Mouse (Mus musculus): Measurements from ENCODE around the gene Akap5. TPM values are rescaled to one million over a fixed set of nuclear protein-coding genes. Genes with fewer than 3 reads are reported as not detected.
A peak's percentile ranks its signal among the peaks of the same experiment; 100 is the strongest.

The Akap5 gene
- polyA plus RNA-seq, 1 experiment from 2014 or later, result 2.0 TPM

GRCm38 (mm10) chr12:76288494-76288893, 36.2 kb upstream of the Akap5 start:
- ATAC-seq (replicated peaks; ENCODE audit: insufficient number of reproducible peaks, low FRiP score, low TSS enrichment, low read depth), result no peak
- Histone ChIP-seq H3K4me3 (ENCODE audit: low read depth, low read length) (no peak overlapping the region), H3K9me3 (replicated peaks; ENCODE audit: control insufficient read depth, low read length) (no peaks in the 10 kb centered on the region), H3K36me3 (replicated peaks; ENCODE audit: control insufficient read depth, insufficient read depth, low read depth, low read length) (no peaks in the 10 kb centered on the region; the same call in 1 of the 2 replicates), H3K4me1 (ENCODE audit: control insufficient read depth, insufficient read depth, low read length) (no peaks in the 10 kb centered on the region), H3K27ac (replicated peaks; ENCODE audit: low read depth, low read length) (no peak overlapping the region), H3K4me2 (ENCODE audit: low read depth, low read length) (no peak overlapping the region), H3K9ac (replicated peaks; ENCODE audit: low read length) (no peak overlapping the region), H3K27me3 (ENCODE audit: control insufficient read depth, insufficient read depth, low read length) (no peaks in the 10 kb centered on the region)
- no peak for DNase-seq (ENCODE audit: low spot score)
- WGBS, result 89% methylated on average over 5 of the region's 5 CpGs

- H3K36me3 ChIP-seq (replicated peaks; ENCODE audit: control insufficient read depth, insufficient read depth, low read depth, low read length), result no peaks in the 10 kb centered on the region; the same call in 1 of the 2 replicates
- H3K27ac ChIP-seq (replicated peaks; ENCODE audit: low read depth, low read length), result no peak overlapping the region
Measured at GRCm38 (mm10) chr12:76289428-76289827, 35.3 kb upstream of the Akap5 start.

GRCm38 (mm10) chr12:76290271-76290670, 34.4 kb upstream of the Akap5 start:
- Histone ChIP-seq H3K9ac (replicated peaks; ENCODE audit: low read length) (no peak overlapping the region), H3K4me1 (ENCODE audit: control insufficient read depth, insufficient read depth, low read length) (no peaks in the 10 kb centered on the region), H3K4me2 (ENCODE audit: low read depth, low read length) (no peak overlapping the region), H3K27ac (replicated peaks; ENCODE audit: low read depth, low read length) (no peak overlapping the region), H3K4me3 (ENCODE audit: low read depth, low read length) (no peak overlapping the region), H3K27me3 (ENCODE audit: control insufficient read depth, insufficient read depth, low read length) (no peaks in the 10 kb centered on the region), H3K9me3 (replicated peaks; ENCODE audit: control insufficient read depth, low read length) (no peaks in the 10 kb centered on the region), H3K36me3 (replicated peaks; ENCODE audit: control insufficient read depth, insufficient read depth, low read depth, low read length) (no peaks in the 10 kb centered on the region; the same call in 1 of the 2 replicates)
- no peak for ATAC-seq (replicated peaks; ENCODE audit: insufficient number of reproducible peaks, low FRiP score, low TSS enrichment, low read depth)
- 91% methylated on average over 2 of the region's 2 CpGs for WGBS
- peak; percentile 14 for DNase-seq (ENCODE audit: low spot score)

More at GRCm38 (mm10) chr12:76289428-76289827, 35.3 kb upstream of the Akap5 start:
- DNase-seq (ENCODE audit: low spot score), result no peak
- Histone ChIP-seq H3K4me3 (ENCODE audit: low read depth, low read length) (no peak overlapping the region), H3K27me3 (ENCODE audit: control insufficient read depth, insufficient read depth, low read length) (no peaks in the 10 kb centered on the region), H3K9ac (replicated peaks; ENCODE audit: low read length) (no peak overlapping the region), H3K4me2 (ENCODE audit: low read depth, low read length) (no peak overlapping the region), H3K4me1 (ENCODE audit: control insufficient read depth, insufficient read depth, low read length) (no peaks in the 10 kb centered on the region), H3K9me3 (replicated peaks; ENCODE audit: control insufficient read depth, low read length) (no peaks in the 10 kb centered on the region)
- 94% methylated on average over 12 of the region's 12 CpGs for WGBS
- no peak for ATAC-seq (replicated peaks; ENCODE audit: insufficient number of reproducible peaks, low FRiP score, low TSS enrichment, low read depth)

GRCm38 (mm10) chr12:76293192-76293591, 31.5 kb upstream of the Akap5 start:
- no peak overlapping the region for H3K4me2 ChIP-seq (ENCODE audit: low read depth, low read length)
- H3K27me3 ChIP-seq (ENCODE audit: control insufficient read depth, insufficient read depth, low read length), result no peaks in the 10 kb centered on the region
- no peak for ATAC-seq (replicated peaks; ENCODE audit: insufficient number of reproducible peaks, low FRiP score, low TSS enrichment, low read depth)
- H3K36me3 ChIP-seq (replicated peaks; ENCODE audit: control insufficient read depth, insufficient read depth, low read depth, low read length), result no peaks in the 10 kb centered on the region; the same call in 1 of the 2 replicates
- H3K27ac ChIP-seq (replicated peaks; ENCODE audit: low read depth, low read length), result no peak overlapping the region
- H3K4me3 ChIP-seq (ENCODE audit: low read depth, low read length), result no peak overlapping the region
- peak; percentile 64 for DNase-seq (ENCODE audit: low spot score)
- H3K4me1 ChIP-seq (ENCODE audit: control insufficient read depth, insufficient read depth, low read length), result no peaks in the 10 kb centered on the region
- H3K9ac ChIP-seq (replicated peaks; ENCODE audit: low read length), result no peak overlapping the region
- no peaks in the 10 kb centered on the region for H3K9me3 ChIP-seq (replicated peaks; ENCODE audit: control insufficient read depth, low read length)
- 65% methylated on average over 7 of the region's 7 CpGs for WGBS

- DNase-seq (ENCODE audit: low spot score) (no peak), ATAC-seq (replicated peaks; ENCODE audit: insufficient number of reproducible peaks, low FRiP score, low TSS enrichment, low read depth) (no peak)
- Histone ChIP-seq H3K36me3 (replicated peaks; ENCODE audit: control insufficient read depth, insufficient read depth, low read depth, low read length) (no peaks in the 10 kb centered on the region; the same call in 1 of the 2 replicates), H3K9ac (replicated peaks; ENCODE audit: low read length) (no peak overlapping the region), H3K9me3 (replicated peaks; ENCODE audit: control insufficient read depth, low read length) (no peaks in the 10 kb centered on the region), H3K4me3 (ENCODE audit: low read depth, low read length) (no peak overlapping the region), H3K27ac (replicated peaks; ENCODE audit: low read depth, low read length) (no peak overlapping the region), H3K4me2 (ENCODE audit: low read depth, low read length) (no peak overlapping the region), H3K4me1 (ENCODE audit: control insufficient read depth, insufficient read depth, low read length) (no peaks in the 10 kb centered on the region), H3K27me3 (ENCODE audit: control insufficient read depth, insufficient read depth, low read length) (no peaks in the 10 kb centered on the region)
- 86% methylated on average over 5 of the region's 5 CpGs for WGBS
Measured at GRCm38 (mm10) chr12:76297830-76298229, 26.9 kb upstream of the Akap5 start.

- Histone ChIP-seq H3K4me2 (ENCODE audit: low read depth, low read length) (no peak overlapping the region), H3K27ac (replicated peaks; ENCODE audit: low read depth, low read length) (no peak overlapping the region), H3K36me3 (replicated peaks; ENCODE audit: control insufficient read depth, insufficient read depth, low read depth, low read length) (no peaks in the 10 kb centered on the region; the same call in none of the 2 replicates), H3K4me3 (ENCODE audit: low read depth, low read length) (no peak overlapping the region), H3K9ac (replicated peaks; ENCODE audit: low read length) (no peak overlapping the region), H3K9me3 (replicated peaks; ENCODE audit: control insufficient read depth, low read length) (no peaks in the 10 kb centered on the region), H3K27me3 (ENCODE audit: control insufficient read depth, insufficient read depth, low read length) (no peaks in the 10 kb centered on the region), H3K4me1 (ENCODE audit: control insufficient read depth, insufficient read depth, low read length) (no peaks in the 10 kb centered on the region)
- WGBS, result 94% methylated on average over 9 of the region's 9 CpGs
- ATAC-seq (replicated peaks; ENCODE audit: insufficient number of reproducible peaks, low FRiP score, low TSS enrichment, low read depth) (no peak), DNase-seq (ENCODE audit: low spot score) (no peak)
Measured at GRCm38 (mm10) chr12:76299361-76299906, 25.3 kb upstream of the Akap5 start.

GRCm38 (mm10) chr12:76300367-76300766, 24.3 kb upstream of the Akap5 start:
- no peaks in the 10 kb centered on the region for H3K9me3 ChIP-seq (replicated peaks; ENCODE audit: control insufficient read depth, low read length)
- H3K4me3 ChIP-seq (ENCODE audit: low read depth, low read length), result no peak overlapping the region
- H3K36me3 ChIP-seq (replicated peaks; ENCODE audit: control insufficient read depth, insufficient read depth, low read depth, low read length), result no peaks in the 10 kb centered on the region; the same call in none of the 2 replicates
- H3K4me1 ChIP-seq (ENCODE audit: control insufficient read depth, insufficient read depth, low read length), result no peaks in the 10 kb centered on the region
- no peak for ATAC-seq (replicated peaks; ENCODE audit: insufficient number of reproducible peaks, low FRiP score, low TSS enrichment, low read depth)
- H3K27ac ChIP-seq (replicated peaks; ENCODE audit: low read depth, low read length), result no peak overlapping the region
- no peak overlapping the region for H3K9ac ChIP-seq (replicated peaks; ENCODE audit: low read length)
- WGBS, result 92% methylated on average over 10 of the region's 10 CpGs
- no peak overlapping the region for H3K4me2 ChIP-seq (ENCODE audit: low read depth, low read length)
- no peak for DNase-seq (ENCODE audit: low spot score)
- no peaks in the 10 kb centered on the region for H3K27me3 ChIP-seq (ENCODE audit: control insufficient read depth, insufficient read depth, low read length)

GRCm38 (mm10) chr12:76303474-76303873, 21.2 kb upstream of the Akap5 start:
- H3K4me1 ChIP-seq (ENCODE audit: control insufficient read depth, insufficient read depth, low read length), result no peaks in the 10 kb centered on the region
- H3K36me3 ChIP-seq (replicated peaks; ENCODE audit: control insufficient read depth, insufficient read depth, low read depth, low read length), result no peaks in the 10 kb centered on the region; the same call in none of the 2 replicates

More at GRCm38 (mm10) chr12:76303474-76303873, 21.2 kb upstream of the Akap5 start:
- ATAC-seq (replicated peaks; ENCODE audit: insufficient number of reproducible peaks, low FRiP score, low TSS enrichment, low read depth), result no peak
- no peak for DNase-seq (ENCODE audit: low spot score)
- Histone ChIP-seq H3K27ac (replicated peaks; ENCODE audit: low read depth, low read length) (no peak overlapping the region), H3K4me3 (ENCODE audit: low read depth, low read length) (no peak overlapping the region), H3K9ac (replicated peaks; ENCODE audit: low read length) (no peak overlapping the region), H3K4me2 (ENCODE audit: low read depth, low read length) (no peak overlapping the region), H3K27me3 (ENCODE audit: control insufficient read depth, insufficient read depth, low read length) (no peaks in the 10 kb centered on the region), H3K9me3 (replicated peaks; ENCODE audit: control insufficient read depth, low read length) (no peaks in the 10 kb centered on the region)
- 94% methylated on average over 11 of the region's 11 CpGs for WGBS

All from embryonic facial prominence, embryonic 11.5 days (tissue).